Mouse (Mus musculus) heart, embryonic 11.5 days (tissue): ENCODE data around the gene Bbs1. TPM values are rescaled to one million over a fixed set of nuclear protein-coding genes. Genes with fewer than 3 reads are reported as not detected.

Source experiments
- ATAC-seq: fragments of 200-750 bp; cut with Nextera tagmentation; replicated peaks from 2 replicates; pipeline ENCODE4 v1.8.0; 2017; ENCODE audit warnings: moderate library complexity; ENCODE audit not compliant: insufficient number of reproducible peaks, low FRiP score, low TSS enrichment
- H3K27ac ChIP-seq: fragments of 300-500 bp; sonication (generic); 2 replicates; pipeline ENCODE4 v1.5.1; 2014; ENCODE audit warnings: mild to moderate bottlenecking, low read depth, low read length
- H3K27me3 ChIP-seq: fragments of 300-500 bp; sonication (generic); 2 replicates; pipeline ENCODE4 v1.6.1; 2014; ENCODE audit warnings: mild to moderate bottlenecking, low read length, mixed read lengths; ENCODE audit not compliant: control insufficient read depth, insufficient read depth
- H3K36me3 ChIP-seq: fragments of 300-500 bp; sonication (generic); 2 replicates; pipeline ENCODE4 v1.6.1; 2014; ENCODE audit warnings: mild to moderate bottlenecking, low read length, moderate library complexity, mixed read lengths; ENCODE audit not compliant: control insufficient read depth, insufficient read depth
- H3K4me1 ChIP-seq: fragments of 300-500 bp; sonication (generic); 2 replicates; pipeline ENCODE4 v1.6.1; 2014; ENCODE audit warnings: low read length; ENCODE audit not compliant: control insufficient read depth, insufficient read depth
- H3K4me2 ChIP-seq: fragments of 300-500 bp; sonication (generic); 2 replicates; pipeline ENCODE4 v1.6.1; 2014; ENCODE audit warnings: mild to moderate bottlenecking, moderate library complexity
- H3K4me3 ChIP-seq: fragments of 300-500 bp; sonication (generic); 2 replicates; pipeline ENCODE4 v1.5.1; 2014; ENCODE audit warnings: low read depth, low read length
- H3K9ac ChIP-seq: fragments of 300-500 bp; sonication (generic); 2 replicates; pipeline ENCODE4 v1.6.1; 2014; ENCODE audit warnings: mild to moderate bottlenecking, low read depth, low read length, moderate library complexity
- H3K9me3 ChIP-seq: fragments of 300-500 bp; sonication (generic); replicated peaks from 2 replicates; pipeline ENCODE4 v1.6.1; 2016; ENCODE audit warnings: low read length; ENCODE audit not compliant: control insufficient read depth
- WGBS: fragments of 180-500 bp; shearing (Covaris S2); extraction: QIAGEN DNeasy Blood & Tissue Kit; methylation state at CpG from one replicate; pipeline ENCODE4 v1.1.7; 2014; ENCODE audit not compliant: insufficient replicate concordance; 5-methylcytosine and 5-hydroxymethylcytosine counted together
- polyA plus RNA-seq: library from polyadenylated mRNA; unstranded; fragments of >200 nt; fragmentation: Nextera tagmentation; extraction: Ambion mirVana; gene quantifications from 2 replicates; pipeline ENCODE4 v1.2.1, GENCODE M21; 2014

The Bbs1 gene
- polyA plus RNA-seq, 1 experiment from 2014 or later: 2.9 TPM

DNA sequence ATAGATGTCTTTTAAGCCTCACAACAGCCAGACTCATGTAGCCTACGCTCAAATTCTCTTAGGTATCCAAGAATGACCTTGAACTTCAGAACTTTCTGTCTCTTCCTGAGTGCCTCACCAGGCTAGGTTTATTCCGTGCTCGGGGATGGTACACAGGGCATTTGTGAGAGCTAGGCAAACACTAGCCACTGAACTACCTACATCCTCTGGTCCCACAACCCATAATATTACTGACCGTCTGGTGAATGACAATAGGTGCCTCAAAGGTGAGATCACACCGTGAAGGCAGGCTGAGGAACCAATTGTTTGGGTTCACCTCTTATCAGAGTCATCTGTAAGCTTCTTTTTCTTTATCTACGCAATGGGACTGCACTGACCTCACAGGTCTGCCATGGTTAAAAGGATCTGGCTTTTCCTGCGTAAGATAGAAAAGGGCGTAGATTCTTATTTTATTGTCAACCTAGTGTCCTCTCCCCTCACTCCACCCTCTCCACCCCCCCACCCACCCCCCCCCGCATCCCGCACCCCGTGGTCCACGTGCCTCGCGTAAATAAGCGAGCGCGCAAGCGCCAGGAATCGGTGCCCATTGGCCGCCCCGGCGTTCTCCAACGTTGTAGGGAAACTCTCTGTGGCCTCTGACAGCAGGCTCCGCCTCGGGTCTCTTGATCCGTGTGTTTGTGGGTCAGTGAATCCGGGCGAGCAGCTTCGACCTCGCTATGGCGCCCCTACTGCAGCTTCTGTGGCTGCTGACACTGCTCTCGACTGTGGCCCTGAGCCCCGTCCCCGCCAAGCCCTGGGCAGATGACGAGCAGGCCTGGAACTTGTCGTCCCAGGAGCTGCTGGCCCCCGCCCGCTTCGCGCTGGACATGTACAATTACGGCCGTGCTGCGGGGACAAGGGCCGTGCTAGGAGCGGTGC, 51.6 kb downstream of the Bbs1 start, which contains the start of gene Ctsf:
Gene Ctsf, plus strand, starts transcription at position 579 of the 918 bp plus-strand sequence.
- Histone ChIP-seq H3K4me3 (peak within 1 kb of the TSS; percentile 59), H3K4me2 (peak within 1 kb of the TSS; percentile 95), H3K4me1 (peaks cover 2% of the 10 kb centered on the region; the same call in 1 of the 2 replicates), H3K27ac (no peak within 1 kb of the TSS), H3K9me3 (no peaks in the 10 kb centered on the region), H3K27me3 (peaks cover 2% of the 10 kb centered on the region; the same call in 1 of the 2 replicates), H3K36me3 (no peaks in the 10 kb centered on the region), H3K9ac (peak within 1 kb of the TSS; percentile 75)
- peak; percentile 68; the same call in 1 of the 2 replicates for ATAC-seq
- 3% methylated on average over 45 of the region's 45 CpGs for WGBS

DNA sequence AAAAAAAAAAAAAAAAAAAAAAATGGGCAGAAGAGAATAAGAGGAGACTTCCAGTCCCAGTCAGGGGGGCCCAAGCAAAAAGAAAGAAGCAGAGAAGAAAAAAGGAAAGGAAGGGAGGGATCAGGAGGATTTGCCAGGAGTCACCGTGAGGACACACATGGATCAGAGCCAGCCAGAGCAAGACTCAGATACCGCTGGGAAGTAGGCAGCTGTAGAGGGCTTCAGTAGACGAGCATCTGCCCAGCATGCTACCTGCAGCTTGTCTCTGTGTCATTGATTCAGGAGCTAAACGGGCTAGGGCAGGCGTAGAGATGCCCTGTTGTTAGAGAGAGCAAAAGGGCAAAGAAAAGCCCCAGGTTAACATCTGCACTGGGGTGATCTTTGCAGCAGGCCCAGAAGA, 56.1 kb downstream of the Bbs1 start:
- no peaks in the 10 kb centered on the region; the same call in 1 of the 2 replicates for H3K4me1 ChIP-seq
- no peak overlapping the region for H3K4me3 ChIP-seq
- no peak overlapping the region for H3K4me2 ChIP-seq
- H3K9ac ChIP-seq: no peak overlapping the region
- ATAC-seq: no peak
- peaks cover 2% of the 10 kb centered on the region; the same call in 1 of the 2 replicates for H3K27me3 ChIP-seq
- WGBS: 48% methylated on average over 5 of the region's 5 CpGs
- no peaks in the 10 kb centered on the region for H3K9me3 ChIP-seq
- H3K27ac ChIP-seq: no peak overlapping the region
- H3K36me3 ChIP-seq: no peaks in the 10 kb centered on the region

GRCm38 (mm10) chr19:4849800-4850199, 56.6 kb downstream of the Bbs1 start:
- no peaks in the 10 kb centered on the region; the same call in 1 of the 2 replicates for H3K4me1 ChIP-seq
- H3K4me3 ChIP-seq: no peak overlapping the region
- no peak overlapping the region for H3K4me2 ChIP-seq
- WGBS: 61% methylated on average over 4 of the region's 4 CpGs
- H3K27ac ChIP-seq: no peak overlapping the region
- H3K36me3 ChIP-seq: no peaks in the 10 kb centered on the region
- no peak for ATAC-seq
- no peak overlapping the region for H3K9ac ChIP-seq
- peaks cover 2% of the 10 kb centered on the region; the same call in 1 of the 2 replicates for H3K27me3 ChIP-seq
- H3K9me3 ChIP-seq: no peaks in the 10 kb centered on the region

- Histone ChIP-seq H3K4me1 (no peaks in the 10 kb centered on the region), H3K9ac (no peak overlapping the region), H3K4me3 (no peak overlapping the region), H3K9me3 (no peaks in the 10 kb centered on the region), H3K27ac (no peak overlapping the region), H3K4me2 (no peak overlapping the region), H3K36me3 (no peaks in the 10 kb centered on the region), H3K27me3 (peaks cover 2% of the 10 kb centered on the region; the same call in 1 of the 2 replicates)
- 38% methylated on average over 7 of the region's 7 CpGs for WGBS
- ATAC-seq: no peak
Observed at GRCm38 (mm10) chr19:4847490-4847889, 58.9 kb downstream of the Bbs1 start.

- no peak for ATAC-seq
- 57% methylated on average over 2 of the region's 2 CpGs for WGBS
- no peaks in the 10 kb centered on the region for H3K36me3 ChIP-seq
Observed at GRCm38 (mm10) chr19:4845846-4846245, 60.6 kb downstream of the Bbs1 start.

DNA sequence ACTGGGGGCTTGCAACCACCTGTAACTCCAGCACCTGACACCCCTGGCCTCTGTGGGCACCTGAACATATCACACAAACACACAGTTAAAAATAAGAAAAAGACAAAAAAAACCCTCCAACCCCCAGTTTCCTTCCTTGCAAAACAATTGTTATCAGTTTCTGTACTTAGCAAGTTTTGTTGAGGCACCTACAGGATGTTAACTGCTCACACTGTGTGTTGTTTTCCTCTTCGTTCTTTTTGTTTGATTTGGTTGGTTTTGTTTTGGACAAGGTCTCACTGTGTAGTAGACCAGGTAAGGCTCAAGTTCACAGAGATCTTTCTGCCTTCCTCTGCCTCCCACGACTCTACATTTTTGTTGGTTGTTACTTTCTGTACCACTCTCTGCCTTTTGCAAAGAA, 63.8 kb downstream of the Bbs1 start:
- H3K27me3 ChIP-seq: peaks cover 27% of the 10 kb centered on the region
- WGBS: 43% methylated on average over 2 of the region's 2 CpGs
- H3K36me3 ChIP-seq: no peaks in the 10 kb centered on the region
- H3K27ac ChIP-seq: no peak overlapping the region
- peaks cover 11% of the 10 kb centered on the region; the same call in 1 of the 2 replicates for H3K4me1 ChIP-seq
- no peak overlapping the region for H3K4me3 ChIP-seq
- H3K9me3 ChIP-seq: no peaks in the 10 kb centered on the region
- no peak overlapping the region for H3K9ac ChIP-seq
- no peak overlapping the region for H3K4me2 ChIP-seq
- no peak for ATAC-seq

More at GRCm38 (mm10) chr19:4845846-4846245, 60.6 kb downstream of the Bbs1 start:
- Histone ChIP-seq H3K4me3 (no peak overlapping the region), H3K9me3 (no peaks in the 10 kb centered on the region), H3K27ac (no peak overlapping the region), H3K4me1 (no peaks in the 10 kb centered on the region), H3K4me2 (no peak overlapping the region), H3K27me3 (peaks cover 17% of the 10 kb centered on the region), H3K9ac (no peak overlapping the region)

GRCm38 (mm10) chr19:4840848-4841247, 65.6 kb downstream of the Bbs1 start:
- no peaks in the 10 kb centered on the region for H3K9me3 ChIP-seq
- no peak overlapping the region for H3K4me3 ChIP-seq
- H3K36me3 ChIP-seq: no peaks in the 10 kb centered on the region
- no peak for ATAC-seq
- 71% methylated on average over 9 of the region's 9 CpGs for WGBS
- H3K27me3 ChIP-seq: peaks cover 27% of the 10 kb centered on the region
- H3K27ac ChIP-seq: no peak overlapping the region
- no peak overlapping the region for H3K4me2 ChIP-seq
- H3K9ac ChIP-seq: no peak overlapping the region
- H3K4me1 ChIP-seq: peaks cover 11% of the 10 kb centered on the region; the same call in 1 of the 2 replicates

DNA sequence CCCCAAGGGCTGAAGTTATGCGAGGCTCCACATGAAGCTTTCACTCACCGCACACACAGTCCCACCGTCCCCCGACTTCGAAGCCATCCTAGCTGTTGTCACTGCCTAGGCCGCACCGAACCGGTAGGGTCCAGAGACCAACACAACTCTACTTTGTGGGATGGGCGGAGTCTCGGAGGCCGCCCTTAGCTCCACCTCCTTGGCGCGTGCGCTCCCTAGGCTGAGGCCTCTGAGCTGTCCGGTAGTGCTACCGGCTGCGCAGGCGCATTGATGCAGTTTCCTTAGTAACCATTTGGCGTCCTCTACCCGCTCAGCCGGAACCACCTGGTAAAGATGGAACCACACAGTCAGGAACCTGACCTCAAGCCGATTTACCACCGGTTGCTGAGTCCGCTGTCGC, 67.3 kb downstream of the Bbs1 start, which contains the start of the genes Ccs and Ccdc87:
Gene Ccs, minus strand, starts transcription at position 184 of the 400 bp plus-strand sequence.
Gene Ccdc87, plus strand, starts transcription at position 218 of the 400 bp plus-strand sequence.
- Histone ChIP-seq H3K4me3 (peak within 1 kb of the TSS; percentile 69), H3K27me3 (peaks cover 27% of the 10 kb centered on the region), H3K9ac (peak within 1 kb of the TSS; percentile 82), H3K27ac (no peak within 1 kb of the TSS), H3K4me2 (peak within 1 kb of the TSS; percentile 97), H3K4me1 (peaks cover 11% of the 10 kb centered on the region; the same call in 1 of the 2 replicates), H3K9me3 (no peaks in the 10 kb centered on the region), H3K36me3 (no peaks in the 10 kb centered on the region)
- under 1% methylated on average over 25 of the region's 25 CpGs for WGBS
- peak; percentile 94 for ATAC-seq
